Mouse (Mus musculus) regulatory T cell (primary cell): ENCODE measurements around the gene H2afx.

Experiments used
- in situ Hi-C: fragments of 300-600 bp; cut with MboI, MseI; formaldehyde crosslinking; loops from one replicate; pipeline ENCODE4 v1.15.1; 2025; ENCODE audit warnings: high pct_unique_total_duplicates

The H2afx gene

DNA sequence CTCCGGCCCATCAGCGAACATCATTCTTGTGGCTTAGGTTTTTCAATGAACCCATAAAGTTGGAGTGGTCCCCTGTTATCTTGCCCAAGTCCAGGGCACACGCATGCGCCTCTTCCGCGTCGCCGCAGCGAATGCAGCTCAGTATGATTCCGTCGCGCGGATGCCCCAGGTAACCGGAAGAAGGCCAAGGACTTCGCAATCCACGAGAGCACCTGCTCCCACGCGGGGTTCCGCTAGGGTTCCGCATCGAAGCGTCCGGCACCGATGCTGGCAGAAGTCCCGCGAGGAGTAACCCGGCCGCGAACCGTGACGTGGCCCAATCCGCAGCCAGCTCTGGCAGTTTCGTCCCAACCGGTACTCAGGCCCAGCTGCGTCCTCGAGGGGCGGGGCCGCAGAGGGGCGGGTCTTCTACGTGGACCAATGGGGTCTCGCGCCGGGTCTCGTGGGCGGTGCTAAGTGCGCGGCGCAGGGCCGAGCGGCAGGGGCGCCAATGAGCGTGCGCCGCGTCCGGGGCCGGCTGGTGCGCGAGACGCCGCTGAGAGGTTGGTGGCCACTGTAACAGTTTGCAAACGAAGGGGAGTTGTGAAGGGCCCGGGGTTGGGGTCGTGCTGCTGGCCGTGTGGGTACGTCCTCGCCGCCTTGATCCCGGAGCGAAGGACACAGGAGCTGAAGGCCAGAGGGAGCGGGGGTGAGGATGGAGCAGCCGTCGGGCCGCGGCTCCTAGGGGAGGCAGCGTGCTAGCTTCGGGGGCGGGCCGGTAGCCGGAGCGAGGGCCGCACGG, 44.8 kb downstream of the H2afx start, which contains the start of gene Hyou1:
Gene Hyou1, plus strand, starts transcription at position 437 of the 781 bp plus-strand sequence.
- in situ Hi-C loops: no loop called here

GRCm38 (mm10) chr9:44379862-44380261, 45.4 kb downstream of the H2afx start:
- in situ Hi-C loops: loop anchor here (5.0 kb wide), 1 partner anchor 43 kb away; no protein-coding TSS in a partner anchor

GRCm38 (mm10) chr9:44384596-44384995, 50.1 kb downstream of the H2afx start:
- in situ Hi-C loops: loop anchor here (5.0 kb wide), 1 partner anchor 47 kb away; no protein-coding TSS in a partner anchor
